Mouse (Mus musculus) MEL (cell line): Measurements from ENCODE around the gene Thrap3.
"Not testable (repeated sequence)": the region's sequence is repeated elsewhere in the genome, so short reads cannot be mapped to it uniquely, and the experiment has no call there.

Experiments used
- CTCF ChIP-seq, 3 experiments: IDR thresholded peaks in 2 of 3; conservative IDR thresholded peaks in 1 of 3; 2 replicates each; pipeline ENCODE4 v1.5.1; 2011 to 2012; ENCODE audit warnings: low read length in 3 of 3, low read depth in 2 of 3, mild to moderate bottlenecking in 2 of 3, improper control_type of control experiment in 1 of 3, inconsistent platforms in 1 of 3, mixed read lengths in 1 of 3, moderate library complexity in 1 of 3; ENCODE audit not compliant: control insufficient read depth in 1 of 3, insufficient read depth in 1 of 3, poor library complexity in 1 of 3, severe bottlenecking in 1 of 3
- EP300 ChIP-seq, 2 experiments: IDR thresholded peaks; 2 replicates each; pipeline ENCODE4 v1.6.1; 2011; ENCODE audit warnings: improper control_type of control experiment in 2 of 2, low read length in 2 of 2, low read depth in 1 of 2, mild to moderate bottlenecking in 1 of 2
- ETS1 ChIP-seq: IDR thresholded peaks from 2 replicates; pipeline ENCODE4 v1.6.1; 2012; ENCODE audit warnings: low read depth, mild to moderate bottlenecking, inconsistent platforms, low read length, improper control_type of control experiment, moderate library complexity
- GABPA ChIP-seq: IDR thresholded peaks from 2 replicates; pipeline ENCODE4 v1.6.1; 2012; ENCODE audit warnings: low read depth, mild to moderate bottlenecking, inconsistent platforms, low read length, improper control_type of control experiment, moderate library complexity
- GATA1 ChIP-seq: IDR thresholded peaks from 2 replicates; pipeline ENCODE4 v1.6.1; 2011; ENCODE audit warnings: low read depth, low read length, improper control_type of control experiment
- MAFK ChIP-seq: IDR thresholded peaks from 2 replicates; pipeline ENCODE4 v1.6.1; 2011; ENCODE audit warnings: low read depth, mild to moderate bottlenecking, low read length, improper control_type of control experiment, borderline replicate concordance
- MAX ChIP-seq: IDR thresholded peaks from 2 replicates; pipeline ENCODE4 v1.6.1; 2011; ENCODE audit warnings: low read length, improper control_type of control experiment
- MEF2A ChIP-seq: IDR thresholded peaks from 2 replicates; pipeline ENCODE4 v1.6.1; 2014; ENCODE audit warnings: low read depth, mild to moderate bottlenecking, inconsistent platforms, low read length, improper control_type of control experiment; ENCODE audit not compliant: poor library complexity, insufficient replicate concordance, severe bottlenecking; ENCODE audit errors: extremely low read depth
- POLR2A ChIP-seq, 2 experiments: IDR thresholded peaks; 2 replicates each; pipeline ENCODE4 v1.6.1; 2011 to 2012; ENCODE audit warnings: low read length in 2 of 2, mild to moderate bottlenecking in 2 of 2, control low read depth in 1 of 2, improper control_type of control experiment in 1 of 2, low read depth in 1 of 2, moderate library complexity in 1 of 2; ENCODE audit not compliant: control insufficient read depth in 1 of 2, insufficient read depth in 1 of 2, poor library complexity in 1 of 2
- TCF12 ChIP-seq: IDR thresholded peaks from 2 replicates; pipeline ENCODE4 v1.6.1; 2014; ENCODE audit warnings: low read depth, mild to moderate bottlenecking, inconsistent platforms, low read length, improper control_type of control experiment, moderate library complexity
- ZKSCAN1 ChIP-seq: IDR thresholded peaks from 2 replicates; pipeline ENCODE4 v1.6.1; 2012; ENCODE audit warnings: low read depth, mild to moderate bottlenecking, inconsistent platforms, low read length, improper control_type of control experiment, moderate library complexity
- ZNF384 ChIP-seq: IDR thresholded peaks from 2 replicates; pipeline ENCODE4 v1.6.1; 2012; ENCODE audit warnings: low read depth, mild to moderate bottlenecking, inconsistent platforms, low read length, improper control_type of control experiment

DNA sequence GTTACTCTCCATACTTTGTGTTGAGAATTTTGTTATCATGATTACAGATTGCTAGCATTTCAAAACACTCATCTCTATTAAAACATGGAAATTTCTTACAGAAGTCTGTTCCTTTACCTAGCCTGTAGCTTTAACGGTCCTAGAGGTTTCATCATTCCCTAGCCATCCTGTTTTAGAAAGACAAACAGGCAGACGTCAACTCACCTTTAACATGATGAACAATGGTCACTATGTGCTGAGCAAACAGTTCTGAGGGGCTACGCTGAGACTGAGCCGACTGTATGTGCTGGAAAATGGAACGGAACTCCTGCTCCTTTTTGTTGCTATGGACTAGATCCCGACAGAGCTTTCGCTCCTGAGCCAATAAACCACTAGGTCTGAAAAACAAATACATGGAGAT lies 26.6 kb downstream of the Thrap3 start:
- TF ChIP-seq MAX; EP300 (IDR thresholded peaks at IDR 0.05; ENCODE audit: low read depth in 1 of 2, low read length in 2 of 2); POLR2A (IDR thresholded peaks at IDR 0.05; ENCODE audit: control insufficient read depth in 1 of 2, insufficient read depth in 1 of 2, low read depth in 1 of 2, low read length in 2 of 2, poor library complexity in 1 of 2); GATA1; ZNF384; MEF2A; ZKSCAN1; MAFK; TCF12; ETS1; GABPA; CTCF (IDR thresholded peaks at IDR 0.05 in 2 of 3, conservative IDR thresholded peaks at IDR 0.05 in 1 of 3; ENCODE audit: control insufficient read depth in 1 of 3, insufficient read depth in 1 of 3, low read depth in 2 of 3, low read length in 3 of 3, poor library complexity in 1 of 3, severe bottlenecking in 1 of 3): not testable (repeated sequence)
